Mouse (Mus musculus) heart, postnatal 0 days (tissue): ENCODE measurements around the gene Rcan1. TPM values are rescaled to one million over a fixed set of nuclear protein-coding genes. Genes with fewer than 3 reads are reported as not detected.
A peak's percentile ranks its signal among the peaks of the same experiment; 100 is the strongest.

Source experiments
- ATAC-seq: fragments of 200-750 bp; cut with Nextera tagmentation; 2 replicates; pipeline ENCODE4 v1.8.0; 2017; ENCODE audit warnings: low read depth, moderate number of reproducible peaks, moderate library complexity; ENCODE audit not compliant: insufficient read depth
- DNase-seq: peaks from one replicate; pipeline ENCODE4 v3.0.0-alpha.2; 2016; ENCODE audit warnings: low spot score
- H3K27ac ChIP-seq: fragments of 300-500 bp; sonication (generic); 2 replicates; pipeline ENCODE4 v1.5.1; 2014; ENCODE audit warnings: low read depth, mild to moderate bottlenecking
- H3K27me3 ChIP-seq: fragments of 300-500 bp; sonication (generic); 2 replicates; pipeline ENCODE4 v1.6.1; 2014; ENCODE audit warnings: low read length, mixed read lengths; ENCODE audit not compliant: control insufficient read depth, insufficient read depth
- H3K36me3 ChIP-seq: fragments of 300-500 bp; sonication (generic); replicated peaks from 2 replicates; pipeline ENCODE4 v1.6.1; 2014; ENCODE audit warnings: low read length, mixed read lengths; ENCODE audit not compliant: control insufficient read depth, insufficient read depth
- H3K4me1 ChIP-seq: fragments of 300-500 bp; sonication (generic); 2 replicates; pipeline ENCODE4 v1.6.1; 2014; ENCODE audit warnings: antibody characterized with exemption; ENCODE audit not compliant: control insufficient read depth, insufficient read depth
- H3K4me2 ChIP-seq: fragments of 300-500 bp; sonication (generic); 2 replicates; pipeline ENCODE4 v1.6.1; 2014; ENCODE audit warnings: low read depth, mild to moderate bottlenecking, low read length, moderate library complexity
- H3K4me3 ChIP-seq: fragments of 300-500 bp; sonication (generic); 2 replicates; pipeline ENCODE4 v1.5.1; 2014; ENCODE audit warnings: low read depth, low read length
- H3K9ac ChIP-seq: fragments of 300-500 bp; sonication (generic); replicated peaks from 2 replicates; pipeline ENCODE4 v1.6.1; 2014; ENCODE audit warnings: low read depth, low read length, mixed read lengths
- H3K9me3 ChIP-seq: fragments of 300-500 bp; sonication (generic); replicated peaks from 2 replicates; pipeline ENCODE4 v1.6.1; 2016; ENCODE audit warnings: low read length; ENCODE audit not compliant: control insufficient read depth
- CTCF ChIP-seq: IDR thresholded peaks from 2 replicates; pipeline ENCODE4 v1.5.1; 2016; ENCODE audit warnings: antibody characterized with exemption, control low read depth, low read depth
- EP300 ChIP-seq: IDR thresholded peaks from 2 replicates; pipeline ENCODE4 v1.6.1; 2016; ENCODE audit warnings: antibody characterized with exemption, low read depth
- WGBS: fragments of 180-500 bp; shearing (Covaris S2); extraction: QIAGEN DNeasy Blood & Tissue Kit; methylation state at CpG from one replicate; pipeline ENCODE4 v1.1.7; 2014; 5-methylcytosine and 5-hydroxymethylcytosine counted together
- polyA plus RNA-seq: library from polyadenylated mRNA; unstranded; fragments of >200 nt; fragmentation: Nextera tagmentation; extraction: Ambion mirVana; gene quantifications from 2 replicates; pipeline ENCODE4 v1.2.1, GENCODE M21; 2015
- total RNA-seq: library from RNA; depleted of rRNA; stranded (reverse); fragments of >200 nt; gene quantifications from 2 replicates; pipeline ENCODE4 v1.2.3, GENCODE M21; 2014; ENCODE audit warnings: low replicate concordance

Gene Rcan1
- total and polyA plus RNA-seq, 2 experiments from 2014 or later = 64.6 to 83.7 TPM

DNA sequence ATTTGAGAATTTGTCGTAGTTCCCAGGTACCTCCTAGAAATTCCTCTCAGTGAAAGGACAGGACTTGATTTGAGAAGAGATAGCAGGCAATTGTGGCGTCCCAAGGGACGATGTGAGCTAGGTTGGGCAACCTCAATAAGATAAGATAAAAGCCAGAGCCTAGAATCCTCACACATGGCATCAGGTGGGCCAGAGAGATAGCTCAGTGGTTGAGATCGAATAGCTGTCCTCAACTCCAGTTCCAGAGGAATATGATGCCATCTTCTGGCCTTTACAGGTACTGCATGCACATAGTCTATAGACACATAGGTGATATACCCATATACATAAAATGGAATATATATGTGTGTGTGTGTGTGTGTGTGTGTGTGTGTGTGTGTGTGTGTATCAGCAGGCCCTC, 16.8 kb upstream of the Rcan1 start:
- Histone ChIP-seq H3K27ac (no peak overlapping the region), H3K4me3 (no peak overlapping the region), H3K9me3 (no peaks in the 10 kb centered on the region), H3K9ac (no peak overlapping the region), H3K27me3 (no peaks in the 10 kb centered on the region), H3K4me2 (no peak overlapping the region), H3K4me1 (no peaks in the 10 kb centered on the region; the same call in 1 of the 2 replicates), H3K36me3 (no peaks in the 10 kb centered on the region)
- DNase-seq (peak; percentile 21), ATAC-seq (no peak)
- WGBS = 42% methylated on average over 4 of the region's 4 CpGs
- TF ChIP-seq CTCF = peak; percentile 68
- no peak for TF ChIP-seq EP300

- no peak overlapping the region for H3K4me3 ChIP-seq
- H3K27me3 ChIP-seq = no peaks in the 10 kb centered on the region
- H3K4me2 ChIP-seq = no peak overlapping the region
- 63% methylated on average over 6 of the region's 6 CpGs for WGBS
- H3K36me3 ChIP-seq = no peaks in the 10 kb centered on the region
- H3K27ac ChIP-seq = no peak overlapping the region
- no peak for ATAC-seq
- DNase-seq = no peak
- no peak overlapping the region for H3K9ac ChIP-seq
- no peaks in the 10 kb centered on the region for H3K9me3 ChIP-seq
- no peaks in the 10 kb centered on the region; the same call in 1 of the 2 replicates for H3K4me1 ChIP-seq
- TF ChIP-seq EP300 = no peak
- TF ChIP-seq CTCF = no peak
These were observed 16.4 kb upstream of the Rcan1 start for GRCm38 (mm10) chr16:92487086-92487485.

DNA sequence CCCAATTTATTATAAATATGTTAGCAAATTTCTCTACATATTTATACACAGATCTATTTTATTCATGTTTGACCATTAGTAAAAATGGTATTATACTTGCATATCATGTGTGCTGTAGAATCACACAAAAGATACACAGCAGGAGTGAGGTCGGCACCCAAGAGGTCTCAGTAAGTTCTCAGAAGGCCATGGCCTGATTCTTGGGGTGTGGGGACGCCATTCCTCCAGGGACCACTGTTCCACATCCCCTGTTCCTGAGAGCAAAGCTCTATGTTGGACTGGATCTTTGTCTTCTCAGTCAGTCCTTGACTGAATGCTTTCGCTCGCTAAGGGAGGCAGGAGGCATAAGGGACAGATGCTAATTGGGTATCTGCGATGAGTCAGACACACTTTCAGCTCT, 14.8 kb upstream of the Rcan1 start, which contains the start of gene Clic6:
Gene Clic6 (plus strand): TSS at position 301 of the 400 bp plus-strand sequence.
- Histone ChIP-seq H3K4me3 (no peak within 1 kb of the TSS), H3K4me1 (no peaks in the 10 kb centered on the region), H3K4me2 (no peak within 1 kb of the TSS), H3K9me3 (no peaks in the 10 kb centered on the region), H3K27ac (no peak within 1 kb of the TSS), H3K27me3 (peaks cover under 1% of the 10 kb centered on the region; the same call in 1 of the 2 replicates), H3K9ac (no peak within 1 kb of the TSS), H3K36me3 (no peaks in the 10 kb centered on the region)
- ATAC-seq (no peak), DNase-seq (no peak)
- WGBS = 87% methylated on average over 5 of the region's 5 CpGs
- no peak for TF ChIP-seq CTCF
- TF ChIP-seq EP300 = no peak

- Histone ChIP-seq H3K36me3 (no peaks in the 10 kb centered on the region), H3K9ac (no peak overlapping the region), H3K9me3 (no peaks in the 10 kb centered on the region), H3K4me2 (peak overlapping the region; percentile 20), H3K27me3 (peaks cover 6% of the 10 kb centered on the region; the same call in 1 of the 2 replicates), H3K4me1 (no peaks in the 10 kb centered on the region), H3K27ac (no peak overlapping the region), H3K4me3 (0 out of 2 replicates have a peak overlapping the region, but pooled peaks have one; percentile 6)
- TF ChIP-seq CTCF (peak; percentile 78), EP300 (no peak)
- ATAC-seq (no peak), DNase-seq (peak; percentile 61)
- WGBS = 13% methylated on average over 22 of the region's 23 CpGs
These were observed 8.0 kb upstream of the Rcan1 start for GRCm38 (mm10) chr16:92478561-92479150.

DNA sequence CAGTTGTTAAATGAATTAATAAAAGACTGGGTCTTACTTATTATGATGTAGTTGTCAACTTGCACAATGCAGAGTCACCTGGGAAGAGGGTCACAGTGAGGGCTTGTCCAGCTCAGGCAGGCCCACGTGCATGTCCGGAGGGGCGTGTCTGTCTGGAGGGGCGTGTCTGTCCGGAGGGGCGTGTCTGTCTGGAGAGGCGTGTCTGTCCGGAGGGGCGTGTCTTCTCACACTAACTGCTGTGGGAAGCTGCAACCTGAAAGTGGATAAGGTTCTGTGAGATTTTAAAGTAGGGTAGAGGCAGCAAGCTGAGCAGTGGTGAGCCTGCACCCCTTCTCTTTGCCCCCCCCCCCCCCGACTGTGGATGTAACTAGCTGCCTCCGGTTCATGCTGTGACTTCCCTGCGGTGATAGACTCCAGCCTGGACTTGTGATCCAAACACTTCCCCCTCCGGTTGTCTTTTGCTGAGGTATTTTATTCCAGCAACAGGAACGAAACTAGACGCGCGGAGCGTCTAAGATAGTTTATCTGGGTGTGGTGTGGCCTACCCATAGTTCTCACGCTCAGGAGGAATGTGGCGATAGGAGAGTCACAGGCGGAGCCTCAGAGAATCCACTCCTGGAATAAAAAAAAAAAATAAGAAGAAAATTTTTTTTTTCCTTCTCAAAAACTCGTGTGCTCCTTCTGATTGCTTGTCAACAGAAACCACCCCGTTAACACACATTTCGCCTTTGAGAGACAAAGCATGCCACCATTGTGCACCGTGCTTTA, 4.6 kb upstream of the Rcan1 start:
- Histone ChIP-seq H3K9me3 (no peaks in the 10 kb centered on the region), H3K9ac (no peak overlapping the region; the same call in 1 of the 2 replicates), H3K4me1 (no peaks in the 10 kb centered on the region), H3K27me3 (peaks cover 4% of the 10 kb centered on the region; the same call in 1 of the 2 replicates), H3K36me3 (no peaks in the 10 kb centered on the region), H3K4me2 (peak overlapping the region; percentile 48), H3K4me3 (peak overlapping the region; percentile 24), H3K27ac (0 out of 2 replicates have a peak overlapping the region, but pooled peaks have one; percentile 7)
- TF ChIP-seq CTCF (no peak), EP300 (no peak)
- ATAC-seq (peak; percentile 85), DNase-seq (peak; percentile 41)
- 30% methylated on average over 25 of the region's 25 CpGs for WGBS
